Mouse (Mus musculus) CH12.LX (cell line): ENCODE data around the gene Gm13271. TPM values are rescaled to one million over a fixed set of nuclear protein-coding genes. Genes with fewer than 3 reads are reported as not detected.

ENCODE experiments used
- DNase-seq: peaks from one replicate; pipeline ENCODE4 v3.0.0-alpha.2; 2013; ENCODE audit errors: extremely low read depth
- H3K27ac ChIP-seq: 2 replicates; pipeline ENCODE4 v1.5.1; 2012; ENCODE audit warnings: low read depth, mild to moderate bottlenecking, control low read depth, moderate library complexity; ENCODE audit not compliant: insufficient read depth
- H3K27me3 ChIP-seq: replicated peaks from 2 replicates; pipeline ENCODE3; 2012; ENCODE audit warnings: inconsistent platforms
- H3K36me3 ChIP-seq, 2 experiments: replicated peaks in 1 of 2; 2 replicates each; pipeline versions ENCODE3 to v1.6.1; 2012; ENCODE audit warnings: inconsistent platforms in 1 of 2, low read length in 1 of 2, mild to moderate bottlenecking in 1 of 2, mixed read lengths in 1 of 2, moderate library complexity in 1 of 2; ENCODE audit not compliant: control insufficient read depth in 1 of 2, insufficient read depth in 1 of 2
- H3K4me1 ChIP-seq, 2 experiments: 2 replicates each; pipeline ENCODE4 v1.6.1; 2012; ENCODE audit warnings: inconsistent platforms in 1 of 2, moderate library complexity in 1 of 2; ENCODE audit not compliant: insufficient read depth in 2 of 2, control insufficient read depth in 1 of 2
- H3K4me2 ChIP-seq: 2 replicates; pipeline ENCODE4 v1.6.1; 2012; ENCODE audit warnings: low read depth, mild to moderate bottlenecking, control low read depth; ENCODE audit not compliant: poor library complexity, insufficient read depth, severe bottlenecking
- H3K4me3 ChIP-seq, 3 experiments: fragments of 150-350 bp in 1 of 3; sonication (generic) in 1 of 3; replicated peaks in 1 of 3; 2 replicates each; pipeline versions ENCODE3 to v1.5.1; 2011 to 2012; ENCODE audit warnings: low read depth in 2 of 3, low read length in 2 of 3, mild to moderate bottlenecking in 2 of 3, moderate library complexity in 2 of 3, control low read depth in 1 of 3, improper control_type of control experiment in 1 of 3, inconsistent platforms in 1 of 3, mixed read lengths in 1 of 3; ENCODE audit not compliant: poor library complexity in 1 of 3
- H3K79me2 ChIP-seq: replicated peaks from 2 replicates; pipeline ENCODE4 v1.6.1; 2012; ENCODE audit warnings: mild to moderate bottlenecking, moderate library complexity; ENCODE audit not compliant: control insufficient read depth, poor library complexity, insufficient read depth, severe bottlenecking; ENCODE audit errors: extremely low read depth
- H3K9ac ChIP-seq: 2 replicates; pipeline ENCODE4 v1.6.1; 2012; ENCODE audit warnings: low read depth, mild to moderate bottlenecking, control low read depth, moderate library complexity; ENCODE audit not compliant: insufficient read depth
- H3K9me3 ChIP-seq: replicated peaks from 2 replicates; pipeline ENCODE3; 2012; ENCODE audit warnings: low read length, inconsistent platforms, mixed read lengths
- BHLHE40 ChIP-seq: IDR thresholded peaks from 2 replicates; pipeline ENCODE4 v1.6.1; 2011; ENCODE audit warnings: mild to moderate bottlenecking, low read depth, low read length, improper control_type of control experiment
- CHD1 ChIP-seq: IDR thresholded peaks from 2 replicates; pipeline ENCODE4 v1.6.1; 2012; ENCODE audit warnings: low read depth, low read length, improper control_type of control experiment, inconsistent platforms
- CTCF ChIP-seq, 2 experiments: IDR thresholded peaks in 1 of 2; conservative IDR thresholded peaks in 1 of 2; 2 replicates each; pipeline ENCODE4 v1.5.1; 2011 to 2012; ENCODE audit warnings: low read depth in 2 of 2, low read length in 2 of 2, improper control_type of control experiment in 1 of 2, inconsistent platforms in 1 of 2, mild to moderate bottlenecking in 1 of 2, moderate library complexity in 1 of 2
- E2F4 ChIP-seq: IDR thresholded peaks from 2 replicates; pipeline ENCODE4 v1.6.1; 2011; ENCODE audit warnings: low read depth, low read length, improper control_type of control experiment; ENCODE audit not compliant: insufficient replicate concordance
- EP300 ChIP-seq: IDR thresholded peaks from 2 replicates; pipeline ENCODE4 v1.6.1; 2011; ENCODE audit warnings: low read length, improper control_type of control experiment
- IRF4 ChIP-seq: IDR thresholded peaks from 2 replicates; pipeline ENCODE4 v1.6.1; 2014; ENCODE audit warnings: low read depth, mild to moderate bottlenecking, inconsistent platforms, low read length, improper control_type of control experiment
- KAT2A ChIP-seq: IDR thresholded peaks from 2 replicates; pipeline ENCODE4 v1.6.1; 2012; ENCODE audit warnings: low read length, improper control_type of control experiment, inconsistent platforms; ENCODE audit not compliant: insufficient replicate concordance
- MEF2A ChIP-seq: IDR thresholded peaks from 2 replicates; pipeline ENCODE4 v1.6.1; 2014; ENCODE audit warnings: low read depth, mild to moderate bottlenecking, inconsistent platforms, low read length, improper control_type of control experiment, borderline replicate concordance
- NELFE ChIP-seq: IDR thresholded peaks from 2 replicates; pipeline ENCODE4 v1.6.1; 2011; ENCODE audit warnings: low read depth, low read length, improper control_type of control experiment
- POLR2AphosphoS2 ChIP-seq: IDR thresholded peaks from 2 replicates; pipeline ENCODE4 v1.6.1; 2011; ENCODE audit warnings: low read depth, low read length, improper control_type of control experiment
- SIN3A ChIP-seq: IDR thresholded peaks from 2 replicates; pipeline ENCODE4 v1.6.1; 2012; ENCODE audit warnings: low read length, improper control_type of control experiment, inconsistent platforms
- TBP ChIP-seq: conservative IDR thresholded peaks from 2 replicates; pipeline ENCODE4 v1.6.1; 2011; ENCODE audit warnings: low read depth, low read length, improper control_type of control experiment
- USF2 ChIP-seq: conservative IDR thresholded peaks from 2 replicates; pipeline ENCODE4 v1.6.1; 2011; ENCODE audit warnings: low read depth, low read length, improper control_type of control experiment
- ZC3H11A ChIP-seq: IDR thresholded peaks from 2 replicates; pipeline ENCODE4 v1.6.1; 2012; ENCODE audit warnings: low read depth, mild to moderate bottlenecking, inconsistent platforms, low read length, improper control_type of control experiment
- ZKSCAN1 ChIP-seq: IDR thresholded peaks from 2 replicates; pipeline ENCODE4 v1.6.1; 2012; ENCODE audit warnings: low read depth, inconsistent platforms, low read length, improper control_type of control experiment, borderline replicate concordance
- dilution Hi-C: fragments of 300-500 bp; cut with MboI; formaldehyde crosslinking; loops from 2 replicates; pipeline ENCODE4 v1.14.3; 2020; ENCODE audit warnings: low sequenced_read_pairs; ENCODE audit not compliant: extremely low pct_unique_long_range_greater_than_20kb, extremely low pct_ligation_motif_present
- in situ Hi-C: fragments of 300-500 bp; cut with MboI; formaldehyde crosslinking; loops from 3 replicates; pipeline ENCODE4 v1.14.3; 2019; ENCODE audit warnings: low sequenced_read_pairs, low pct_ligation_motif_present, low pct_unique_long_range_greater_than_20kb, mixed read lengths
- polyA plus RNA-seq: library from polyadenylated mRNA; unstranded; fragments of >175 nt; gene quantifications from 2 replicates; pipeline ENCODE4 v1.2.1, GENCODE M21; 2012; ENCODE audit warnings: low read depth; ENCODE audit not compliant: insufficient read length
- total RNA-seq, 2 experiments: library from RNA; depleted of rRNA; stranded (reverse); fragments of 300-350 nt in 1 of 2; fragments of >200 nt in 1 of 2; gene quantifications; 2 replicates each; pipeline ENCODE4 v1.2.3; 2012 to 2014

The Gm13271 gene
- total and polyA plus RNA-seq, 3 experiments, result not detected

DNA sequence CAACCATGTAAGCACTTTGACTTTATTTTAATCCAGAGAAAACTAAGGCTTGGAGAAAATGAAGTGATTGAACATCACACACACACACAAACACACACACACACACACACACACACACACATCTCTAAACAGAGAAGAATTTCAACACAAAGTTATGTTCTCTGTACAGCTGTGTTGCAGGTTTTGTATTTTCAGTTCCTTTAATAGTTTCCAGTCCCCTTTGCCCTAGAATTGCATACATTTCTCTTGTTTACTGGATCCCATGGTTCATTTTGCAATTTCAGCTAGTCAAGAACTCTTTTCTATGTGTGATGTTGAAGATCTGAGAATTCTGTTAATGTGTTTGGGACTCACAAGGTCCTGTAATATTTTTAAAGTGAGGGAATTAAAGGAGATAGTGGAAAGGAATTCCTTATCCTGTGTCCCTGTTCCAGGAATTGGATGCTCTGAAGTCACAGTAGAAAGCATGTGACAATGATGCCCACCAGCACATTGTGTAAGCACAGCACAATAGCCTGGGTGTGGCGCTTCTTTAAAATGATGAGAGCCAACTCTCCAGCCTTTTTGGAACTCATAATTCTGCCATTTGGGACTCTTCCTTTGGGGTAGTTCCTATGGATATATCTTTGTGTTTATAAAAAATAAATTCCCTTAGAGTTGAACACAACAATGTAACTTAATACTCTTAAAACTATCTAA lies 47.4 kb upstream of the Gm13271 start:
- Histone ChIP-seq H3K36me3 (peaks cover 0 to 2% of the 10 kb centered on the region in 2 experiments), H3K9ac (no peak overlapping the region), H3K9me3 (no peaks in the 10 kb centered on the region), H3K4me1 (peaks cover 2 to 34% of the 10 kb centered on the region in 2 experiments; a peak in 3 of 4 replicates), H3K4me3 (no peak overlapping the region), H3K27me3 (no peaks in the 10 kb centered on the region), H3K27ac (no peak overlapping the region), H3K79me2 (no peaks in the 10 kb centered on the region), H3K4me2 (no peak overlapping the region)
- TF ChIP-seq IRF4 (0 out of 2 replicates have a peak, but pooled peaks have one; percentile 30), MEF2A (0 out of 2 replicates have a peak, but pooled peaks have one; percentile 23), EP300 (peak; percentile 61), USF2 (no peak), SIN3A (no peak)
- dilution Hi-C loops (no loop called here), in situ Hi-C loops (no loop called here)
- DNase-seq, result no peak

DNA sequence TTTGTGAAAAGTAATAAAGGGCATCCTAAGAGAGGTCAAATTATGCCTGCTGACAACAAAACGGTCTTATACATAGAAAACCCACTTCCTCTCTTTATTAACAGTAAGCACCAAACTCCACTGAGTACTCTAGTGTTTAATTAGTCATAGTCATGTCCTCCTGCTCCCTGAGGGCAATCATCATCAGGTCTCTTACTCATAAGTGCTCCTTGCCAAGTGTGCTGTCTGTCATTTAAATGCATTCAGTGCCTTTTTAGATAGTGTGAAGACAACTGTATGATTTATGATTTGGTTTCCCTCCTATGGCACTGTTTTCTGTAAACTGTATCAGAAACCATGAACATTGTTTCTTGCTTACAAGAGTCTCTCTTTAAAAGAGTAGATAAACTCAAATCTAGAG lies 40.4 kb upstream of the Gm13271 start:
- Histone ChIP-seq H3K9me3 (peaks cover 14% of the 10 kb centered on the region), H3K9ac (no peak overlapping the region), H3K36me3 (peaks cover 17 to 45% of the 10 kb centered on the region in 2 experiments), H3K4me1 (peaks cover 3 to 16% of the 10 kb centered on the region in 2 experiments), H3K79me2 (peaks cover 25% of the 10 kb centered on the region), H3K4me3 (no peak overlapping the region), H3K27me3 (no peaks in the 10 kb centered on the region), H3K4me2 (no peak overlapping the region), H3K27ac (no peak overlapping the region)
- in situ Hi-C loops, result no loop called here
- dilution Hi-C loops, result no loop called here
- DNase-seq, result no peak
- TF ChIP-seq ZC3H11A, result no peak
- no peak for TF ChIP-seq POLR2AphosphoS2
- no peak for TF ChIP-seq E2F4
- TF ChIP-seq CTCF (conservative IDR thresholded peaks at IDR 0.05 in 1 of 2, IDR thresholded peaks at IDR 0.05 in 1 of 2; ENCODE audit: low read depth in 2 of 2, low read length in 2 of 2), result no peak
- no peak for TF ChIP-seq KAT2A
- no peak for TF ChIP-seq USF2
- no peak for TF ChIP-seq BHLHE40
- no peak for TF ChIP-seq TBP
- no peak for TF ChIP-seq IRF4
- no peak for TF ChIP-seq SIN3A
- TF ChIP-seq NELFE, result no peak
- no peak for TF ChIP-seq CHD1
- TF ChIP-seq ZKSCAN1, result no peak
